Mouse (Mus musculus) midbrain, embryonic 11.5 days (tissue): ENCODE data around the gene Spryd7. TPM values are rescaled to one million over a fixed set of nuclear protein-coding genes. Genes with fewer than 3 reads are reported as not detected.

Source experiments
- ATAC-seq: fragments of 200-750 bp; cut with Nextera tagmentation; 2 replicates; pipeline ENCODE4 v1.8.0; 2017; ENCODE audit warnings: moderate TSS enrichment, moderate library complexity; ENCODE audit not compliant: low FRiP score
- DNase-seq: peaks from one replicate; pipeline ENCODE4 v3.0.0; 2015; ENCODE audit warnings: low spot score; ENCODE audit errors: missing footprints
- H3K27ac ChIP-seq: fragments of 300-500 bp; sonication (generic); 2 replicates; pipeline ENCODE4 v1.5.1; 2014; ENCODE audit warnings: low read depth, low read length
- H3K27me3 ChIP-seq: fragments of 300-500 bp; sonication (generic); 2 replicates; pipeline ENCODE4 v1.6.1; 2014; ENCODE audit warnings: mild to moderate bottlenecking, low read length, moderate library complexity, mixed read lengths; ENCODE audit not compliant: control insufficient read depth, insufficient read depth
- H3K36me3 ChIP-seq: fragments of 300-500 bp; sonication (generic); 2 replicates; pipeline ENCODE4 v1.6.1; 2014; ENCODE audit warnings: mild to moderate bottlenecking, low read length, moderate library complexity, mixed read lengths; ENCODE audit not compliant: control insufficient read depth, insufficient read depth
- H3K4me1 ChIP-seq: fragments of 300-500 bp; sonication (generic); 2 replicates; pipeline ENCODE4 v1.6.1; 2014; ENCODE audit warnings: low read length; ENCODE audit not compliant: control insufficient read depth, insufficient read depth
- H3K4me2 ChIP-seq: fragments of 300-500 bp; sonication (generic); 2 replicates; pipeline ENCODE4 v1.6.1; 2014; ENCODE audit warnings: mild to moderate bottlenecking, moderate library complexity
- H3K4me3 ChIP-seq: fragments of 300-500 bp; sonication (generic); 2 replicates; pipeline ENCODE4 v1.5.1; 2014; ENCODE audit warnings: low read depth, low read length
- H3K9ac ChIP-seq: fragments of 300-500 bp; sonication (generic); 2 replicates; pipeline ENCODE4 v1.6.1; 2014; ENCODE audit warnings: low read length
- H3K9me3 ChIP-seq: fragments of 300-500 bp; sonication (generic); 2 replicates; pipeline ENCODE4 v1.6.1; 2016; ENCODE audit warnings: low read length; ENCODE audit not compliant: control insufficient read depth
- WGBS: fragments of 180-500 bp; shearing (Covaris S2); extraction: QIAGEN DNeasy Blood & Tissue Kit; methylation state at CpG from one replicate; pipeline ENCODE4 v1.1.7; 2014; 5-methylcytosine and 5-hydroxymethylcytosine counted together
- polyA plus RNA-seq: library from polyadenylated mRNA; unstranded; fragments of >200 nt; fragmentation: Nextera tagmentation; extraction: Ambion mirVana; gene quantifications from 2 replicates; pipeline ENCODE4 v1.2.1, GENCODE M21; 2014

Spryd7 gene
- polyA plus RNA-seq, 1 experiment from 2014 or later = 16.2 TPM

- H3K4me3 ChIP-seq = no peak overlapping the region
- no peaks in the 10 kb centered on the region for H3K4me1 ChIP-seq
- 81% methylated on average over 2 of the region's 2 CpGs for WGBS
- DNase-seq (no peak), ATAC-seq (no peak)
- no peak overlapping the region for H3K9ac ChIP-seq
- no peaks in the 10 kb centered on the region for H3K9me3 ChIP-seq
- H3K4me2 ChIP-seq = no peak overlapping the region
- no peak overlapping the region for H3K27ac ChIP-seq
- H3K36me3 ChIP-seq = no peaks in the 10 kb centered on the region
- H3K27me3 ChIP-seq = no peaks in the 10 kb centered on the region
Measured at GRCm38 (mm10) chr14:61523821-61524220, 32.9 kb downstream of the Spryd7 start.

- Histone ChIP-seq H3K36me3 (no peaks in the 10 kb centered on the region), H3K4me1 (no peaks in the 10 kb centered on the region), H3K4me2 (no peak overlapping the region), H3K27ac (no peak overlapping the region), H3K27me3 (no peaks in the 10 kb centered on the region), H3K9me3 (no peaks in the 10 kb centered on the region), H3K9ac (no peak overlapping the region), H3K4me3 (no peak overlapping the region)
- 87% methylated on average over 10 of the region's 10 CpGs for WGBS
- DNase-seq = no peak
- ATAC-seq = no peak
Measured at GRCm38 (mm10) chr14:61518659-61519480, 37.8 kb downstream of the Spryd7 start.

GRCm38 (mm10) chr14:61516471-61517426 lies 39.9 kb downstream of the Spryd7 start:
- Histone ChIP-seq H3K4me3 (no peak overlapping the region), H3K27me3 (no peaks in the 10 kb centered on the region), H3K9me3 (no peaks in the 10 kb centered on the region), H3K27ac (no peak overlapping the region), H3K4me1 (no peaks in the 10 kb centered on the region), H3K4me2 (no peak overlapping the region), H3K36me3 (no peaks in the 10 kb centered on the region), H3K9ac (no peak overlapping the region)
- no peak for DNase-seq
- 83% methylated on average over 9 of the region's 9 CpGs for WGBS
- ATAC-seq = no peak

GRCm38 (mm10) chr14:61511494-61511893 lies 45.2 kb downstream of the Spryd7 start:
- WGBS = 67% methylated on average over 2 of the region's 2 CpGs
- Histone ChIP-seq H3K27me3 (no peaks in the 10 kb centered on the region), H3K36me3 (no peaks in the 10 kb centered on the region), H3K4me2 (no peak overlapping the region), H3K9ac (no peak overlapping the region), H3K27ac (no peak overlapping the region), H3K4me3 (no peak overlapping the region), H3K9me3 (no peaks in the 10 kb centered on the region), H3K4me1 (no peaks in the 10 kb centered on the region)
- ATAC-seq (no peak), DNase-seq (no peak)

GRCm38 (mm10) chr14:61497716-61498490 lies 58.8 kb downstream of the Spryd7 start:
- Histone ChIP-seq H3K27me3 (no peaks in the 10 kb centered on the region), H3K4me1 (no peaks in the 10 kb centered on the region), H3K27ac (no peak overlapping the region), H3K4me2 (no peak overlapping the region), H3K9me3 (no peaks in the 10 kb centered on the region), H3K4me3 (no peak overlapping the region), H3K36me3 (no peaks in the 10 kb centered on the region), H3K9ac (no peak overlapping the region)
- DNase-seq (peak; percentile 98), ATAC-seq (peak; percentile 82)
- WGBS = 41% methylated on average over 20 of the region's 20 CpGs

GRCm38 (mm10) chr14:61493511-61494135 lies 63.1 kb downstream of the Spryd7 start:
- ATAC-seq (no peak), DNase-seq (no peak)
- Histone ChIP-seq H3K36me3 (no peaks in the 10 kb centered on the region), H3K9ac (no peak overlapping the region), H3K4me1 (no peaks in the 10 kb centered on the region), H3K9me3 (no peaks in the 10 kb centered on the region), H3K4me2 (no peak overlapping the region), H3K27ac (no peak overlapping the region), H3K4me3 (no peak overlapping the region), H3K27me3 (no peaks in the 10 kb centered on the region)
- WGBS = 58% methylated on average over 6 of the region's 6 CpGs

Other genes with a start within 250 kb of the Spryd7 start
- 0.23 and 0.57 TPM in 2 replicates for gene Arl11, start 247.1 kb downstream of the Spryd7 start, polyA plus RNA-seq
- gene Ebpl, start 196.4 kb downstream of the Spryd7 start, polyA plus RNA-seq = 9.8 and 10.6 TPM in 2 replicates
- 110 and 116 TPM in 2 replicates for gene Kpna3, start 117.0 kb downstream of the Spryd7 start, polyA plus RNA-seq
- gene Trim13, start 41.4 kb upstream of the Spryd7 start, polyA plus RNA-seq = 28.7 and 30.6 TPM in 2 replicates
- gene Kcnrg, start 50.6 kb upstream of the Spryd7 start, polyA plus RNA-seq = 0.49 and 0.80 TPM in 2 replicates